Mouse (Mus musculus): Measurements from ENCODE around the gene Rpl22.

Rpl22 gene

GRCm38 (mm10) chr4:152338419-152339292, 13.1 kb downstream of the Rpl22 start, which contains the start of gene Chd5:
TSS of gene Chd5 (plus strand) at chr4:152338651.
- DNase-seq (ENCODE audit: low spot score): no peak

- DNase-seq (ENCODE audit: low spot score): no peak
Measured at GRCm38 (mm10) chr4:152339293-152339790, 13.8 kb downstream of the Rpl22 start.

GRCm38 (mm10) chr4:152340584-152341284, 15.2 kb downstream of the Rpl22 start:
- DNase-seq (ENCODE audit: low spot score): no peak

- DNase-seq (ENCODE audit: low spot score): no peak
Measured at GRCm38 (mm10) chr4:152343296-152343695, 17.8 kb downstream of the Rpl22 start.

DNA sequence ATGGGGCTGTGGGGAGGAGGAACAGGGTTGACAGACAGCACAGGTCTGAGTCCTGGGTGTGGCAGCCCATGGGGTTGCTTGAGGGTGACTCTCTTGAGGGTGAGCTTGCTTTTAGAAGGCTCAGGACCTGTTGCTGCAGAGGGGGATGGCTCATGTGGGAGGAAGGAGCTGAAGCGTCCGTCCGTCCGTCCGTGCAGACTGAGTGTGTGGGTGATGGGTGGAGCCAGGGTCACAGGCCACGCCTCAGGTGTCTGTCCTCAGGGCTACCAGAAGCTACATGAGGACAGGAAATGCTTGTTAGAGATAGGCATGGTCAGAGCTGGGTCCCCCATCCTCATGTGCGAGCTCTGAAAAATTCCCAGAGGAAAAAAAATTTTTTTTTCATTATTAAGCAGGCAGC, 19.1 kb downstream of the Rpl22 start:
- no peak for DNase-seq (ENCODE audit: low spot score)

GRCm38 (mm10) chr4:152345120-152345889, 19.8 kb downstream of the Rpl22 start:
- DNase-seq (ENCODE audit: low spot score): no peak

DNA sequence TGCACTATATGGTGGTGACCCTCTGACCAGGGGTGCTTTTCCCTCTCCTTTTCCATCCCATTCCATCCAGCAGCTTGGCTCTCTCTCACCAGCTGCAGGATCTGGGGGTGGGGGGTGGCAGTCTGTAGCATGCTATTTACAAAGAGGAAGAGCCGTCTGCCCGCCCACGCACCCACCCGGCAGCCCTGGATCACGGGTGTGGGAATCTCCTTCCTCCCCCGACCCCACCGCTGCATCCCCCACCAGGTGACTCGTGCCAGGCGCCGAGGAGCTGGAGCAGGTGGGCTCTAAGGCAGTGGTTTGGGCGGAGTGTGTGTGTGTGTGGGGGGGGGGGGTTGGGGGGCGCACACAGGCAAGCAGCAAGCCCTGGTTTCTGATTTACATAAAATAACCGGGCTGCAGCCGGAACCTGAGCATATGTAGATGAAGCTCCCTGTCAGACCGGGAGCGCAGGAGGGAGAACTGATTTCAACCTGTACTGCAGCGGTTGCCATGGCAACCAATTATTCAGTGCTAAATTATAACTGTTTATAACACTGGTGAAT, 24.4 kb downstream of the Rpl22 start:
- DNase-seq (ENCODE audit: low spot score): no peak

DNA sequence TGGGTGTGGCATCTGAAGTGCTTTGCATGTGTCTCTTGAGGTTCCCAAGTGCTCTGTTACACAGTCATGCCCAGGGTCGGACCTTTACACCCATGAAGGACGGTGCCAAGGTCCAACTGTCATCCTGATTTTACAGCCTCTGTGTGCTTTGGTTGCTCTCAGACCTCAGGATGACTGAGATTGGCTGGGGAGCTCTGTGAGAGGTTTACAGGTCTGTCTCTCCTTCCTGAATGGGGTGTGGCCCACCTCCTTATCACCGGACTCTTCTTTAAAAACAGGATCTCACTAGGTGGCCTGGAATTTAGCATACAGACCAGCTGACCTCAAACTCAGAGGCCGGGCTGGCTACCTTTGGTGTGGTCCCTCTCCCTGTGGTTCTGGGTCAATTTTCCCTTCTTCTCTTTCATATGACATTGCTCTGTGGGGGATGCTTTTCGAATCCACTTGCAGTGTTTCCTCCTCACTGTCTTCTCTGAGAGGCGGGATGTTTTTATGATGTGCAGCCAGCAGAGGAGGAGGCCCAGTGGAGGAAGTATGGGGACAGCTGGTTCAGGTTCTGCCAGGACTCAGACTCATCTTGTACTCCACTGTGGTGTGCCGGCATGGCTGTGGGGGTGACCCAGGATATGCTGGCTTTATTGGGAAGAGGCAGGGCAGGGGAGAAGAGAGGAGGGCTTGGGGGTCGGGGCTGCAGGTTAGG, 25.3 kb downstream of the Rpl22 start:
- DNase-seq (ENCODE audit: low spot score): no peak

DNA sequence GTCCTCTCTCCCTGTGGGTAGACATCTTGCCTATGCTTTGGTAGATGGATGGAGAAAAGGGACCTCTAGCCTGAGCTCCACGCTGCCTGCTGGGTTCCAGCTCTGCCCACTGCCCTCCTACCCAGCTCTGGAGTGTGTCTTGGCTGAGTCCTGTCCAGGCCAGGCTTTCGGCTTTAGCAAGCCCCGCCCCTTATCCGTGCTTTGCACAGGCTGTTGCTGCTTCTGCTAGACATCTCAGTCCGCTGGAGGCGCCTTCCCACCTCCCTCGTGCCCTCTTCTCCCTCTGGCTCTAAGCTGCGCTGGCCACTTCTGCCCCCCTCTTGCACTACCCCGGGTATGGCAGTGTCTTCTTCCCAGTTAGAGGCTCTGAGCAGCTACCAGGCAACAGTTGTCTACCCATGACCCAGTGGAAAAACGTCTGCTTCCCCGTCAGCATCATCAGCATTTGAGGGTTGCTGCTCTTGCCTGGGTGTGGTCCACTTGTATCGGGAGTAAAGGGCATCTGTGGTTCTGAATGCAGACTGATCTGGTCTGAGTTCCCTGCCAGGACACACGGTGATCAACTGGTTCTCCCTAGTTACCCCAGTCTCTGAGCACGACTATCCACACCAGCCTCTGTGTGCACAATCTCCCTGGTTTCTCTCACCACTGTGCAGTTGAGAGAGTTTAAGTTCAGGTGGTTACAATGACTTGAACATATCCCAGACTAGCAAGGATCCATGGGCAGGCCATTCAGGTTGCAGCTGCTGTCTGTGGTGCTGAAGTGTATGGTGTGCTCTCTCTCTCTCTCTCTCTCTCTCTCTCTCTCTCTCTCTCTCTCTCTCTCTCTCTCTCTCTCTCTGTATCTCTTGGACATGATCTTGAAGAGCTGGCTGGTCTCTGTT, 26.1 kb downstream of the Rpl22 start:
- no peak for DNase-seq (ENCODE audit: low spot score)

DNA sequence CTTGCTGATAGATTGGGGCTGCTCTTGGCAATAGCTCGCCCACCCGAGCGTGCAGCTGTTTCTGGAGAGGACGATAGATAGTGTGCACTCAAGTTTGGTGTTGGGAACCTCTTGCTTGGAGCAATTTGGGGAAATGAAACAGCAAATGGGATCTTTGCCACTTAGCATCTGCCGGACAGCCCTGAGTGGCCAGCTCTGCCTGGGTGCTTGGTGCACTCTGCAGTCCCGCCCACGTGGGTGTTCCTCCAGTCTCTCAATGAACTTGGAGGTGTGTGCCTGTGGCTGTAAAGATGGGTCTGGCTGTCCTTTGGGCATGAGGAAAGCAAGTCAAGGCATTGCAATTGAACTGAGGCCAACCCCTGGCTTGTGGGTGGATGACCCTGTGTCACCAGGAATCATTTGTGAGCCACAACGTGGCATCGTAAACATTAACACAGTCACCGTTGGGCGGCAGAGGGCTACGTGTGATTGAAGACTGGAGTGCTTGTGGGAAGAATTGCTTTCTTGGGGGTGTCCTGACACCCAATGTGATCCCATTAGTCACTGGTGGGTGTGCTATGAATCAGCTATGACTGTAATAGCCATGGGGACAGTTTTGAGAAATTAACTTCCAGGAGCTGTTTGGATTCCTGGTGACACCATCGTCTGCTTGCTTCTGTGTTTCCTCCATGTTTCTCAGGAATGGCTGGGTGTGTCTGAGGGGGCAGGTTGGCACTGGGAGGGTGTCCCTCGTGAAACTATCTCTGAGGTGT, 28.5 kb downstream of the Rpl22 start:
- no peak for DNase-seq (ENCODE audit: low spot score)

DNA sequence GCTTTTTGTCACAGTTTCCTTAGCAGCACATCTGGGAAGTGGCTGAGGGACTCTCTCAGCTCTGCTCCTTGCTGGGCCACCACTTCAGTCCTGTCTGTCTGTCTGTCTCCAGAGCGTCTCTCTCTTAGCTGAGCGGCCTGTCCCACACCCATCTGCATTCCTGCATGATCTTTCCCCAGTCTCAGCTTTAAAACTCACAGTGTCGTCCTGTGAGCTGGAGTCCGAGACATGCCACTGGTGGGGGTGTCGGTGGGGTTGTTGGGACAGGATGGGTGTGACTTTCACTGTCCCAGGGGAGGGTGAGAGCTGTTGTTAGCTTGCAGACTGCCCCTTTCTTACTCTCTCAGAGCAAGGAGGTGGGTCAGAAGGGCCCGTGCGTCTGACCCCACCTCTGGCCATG, 30.1 kb downstream of the Rpl22 start:
- DNase-seq (ENCODE audit: low spot score): no peak

DNA sequence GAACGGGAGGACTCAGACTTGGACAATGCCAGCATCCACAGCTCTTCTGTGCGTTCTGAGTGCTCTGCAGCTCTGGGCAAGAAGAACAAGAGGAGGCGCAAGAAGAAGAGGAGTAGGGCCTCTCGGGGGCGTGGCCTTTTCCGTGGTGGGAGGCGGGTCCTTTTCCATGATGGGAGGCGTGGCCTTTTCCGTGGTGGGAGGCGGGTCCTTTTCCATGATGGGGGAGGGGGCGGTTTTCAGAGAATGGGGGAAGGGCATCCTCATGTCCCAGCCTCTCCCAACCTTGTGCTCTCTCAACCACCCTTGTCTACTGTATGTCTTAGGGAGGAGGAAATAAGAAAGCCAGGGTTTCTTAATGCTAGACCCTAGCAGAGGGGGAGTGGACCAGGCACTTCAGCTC, 34.2 kb downstream of the Rpl22 start:
- no peak for DNase-seq (ENCODE audit: low spot score)

DNA sequence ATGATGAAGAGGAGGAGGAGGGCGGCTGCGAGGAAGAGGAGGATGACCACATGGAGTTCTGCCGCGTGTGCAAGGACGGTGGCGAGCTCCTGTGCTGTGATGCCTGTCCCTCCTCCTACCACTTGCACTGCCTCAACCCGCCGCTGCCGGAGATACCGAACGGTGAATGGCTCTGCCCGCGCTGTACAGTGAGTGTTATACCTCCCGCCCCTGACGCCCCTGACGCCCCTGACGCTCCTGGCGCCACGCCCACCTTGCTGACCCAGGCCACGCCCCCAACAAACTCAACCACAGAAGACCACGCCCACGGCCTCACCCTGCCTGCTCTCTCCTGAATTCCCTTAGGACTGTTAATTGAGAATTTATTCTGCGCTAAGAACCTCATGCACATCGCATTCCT, 35.3 kb downstream of the Rpl22 start:
- peak; percentile 31 for DNase-seq (ENCODE audit: low spot score)

DNA sequence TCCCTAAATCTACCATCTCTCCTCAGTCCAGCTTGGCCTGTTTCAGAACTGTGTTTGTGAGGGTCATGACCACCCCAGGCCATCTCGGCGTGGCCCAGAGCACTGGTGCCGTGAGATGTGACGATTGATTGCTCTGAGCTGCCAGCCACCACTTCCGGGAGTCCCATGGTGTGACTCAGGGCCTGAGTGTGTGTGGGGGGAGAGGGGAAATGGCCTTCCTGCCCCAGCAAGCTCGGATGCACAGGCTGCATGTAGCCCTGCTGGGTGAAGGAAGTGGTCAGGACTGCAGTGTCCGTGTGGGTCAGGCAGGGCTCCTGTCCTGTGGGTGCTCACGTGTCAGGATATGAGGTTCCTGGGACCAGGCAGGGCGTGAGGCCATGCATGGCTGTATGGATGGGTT, 36.6 kb downstream of the Rpl22 start:
- DNase-seq (ENCODE audit: low spot score): no peak

DNA sequence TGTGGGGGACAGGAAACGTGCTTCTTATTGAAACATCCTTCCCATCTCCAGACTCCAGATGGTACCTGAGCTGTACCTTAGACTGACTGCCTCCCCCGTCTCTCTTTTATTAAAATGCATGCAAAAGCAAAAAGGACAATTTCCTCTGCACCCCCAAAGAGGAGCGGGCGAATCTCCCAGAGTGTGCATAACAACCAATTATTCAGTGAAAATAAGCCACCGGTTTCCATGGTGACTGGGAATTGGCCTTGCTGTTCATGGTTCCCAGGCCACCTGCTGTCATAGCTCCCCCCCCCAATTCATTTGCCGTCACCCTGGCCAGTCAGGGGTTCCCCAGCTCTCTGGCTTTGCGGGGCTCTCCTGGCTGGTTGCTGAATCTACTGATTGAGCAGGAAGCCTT, 39.7 kb downstream of the Rpl22 start:
- no peak for DNase-seq (ENCODE audit: low spot score)

DNA sequence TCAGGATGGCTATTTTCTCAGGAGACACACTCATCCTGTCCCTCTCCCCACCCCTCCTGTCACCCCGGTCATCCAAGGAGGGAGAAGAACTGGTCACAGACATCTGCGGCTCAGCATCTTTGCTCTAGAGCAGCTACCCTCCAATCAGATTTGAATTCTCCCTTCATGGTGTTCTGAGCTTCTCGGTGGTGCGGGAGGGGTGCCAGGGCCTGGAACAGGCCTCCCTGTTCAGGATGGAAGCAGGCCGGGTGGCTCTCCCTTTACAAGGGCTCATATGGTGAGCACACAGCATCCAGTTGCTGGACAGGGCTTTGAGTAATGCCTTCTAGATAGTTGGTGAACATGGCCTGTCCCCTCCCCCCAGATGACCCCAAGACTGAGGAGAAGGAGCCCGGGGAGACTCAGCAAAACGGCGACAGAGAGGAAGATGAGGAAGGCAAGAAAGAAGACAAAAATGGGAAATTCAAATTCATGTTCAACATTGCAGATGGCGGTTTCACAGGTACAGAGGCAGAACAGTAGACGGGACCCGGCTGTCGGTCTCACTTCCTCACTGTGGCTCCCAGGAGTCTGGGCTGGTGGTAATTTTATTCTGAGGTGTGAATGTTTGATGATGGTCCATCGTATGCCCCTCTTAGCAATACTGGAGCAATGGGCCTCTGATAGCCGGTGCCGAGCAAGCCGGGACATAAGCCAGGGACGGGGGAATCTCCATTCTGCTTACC, 57.1 kb downstream of the Rpl22 start:
- no peak for DNase-seq (ENCODE audit: low spot score)
